Comparison of ENCODE assay signal across 24 mouse cellular contexts in genomic region chr13:53199262-53199661, GRCm38 (mm10).
DNase-seq lines count a peak whose midpoint lies in the region; ATAC-seq and TF ChIP-seq lines count a peak whose summit lies in the region.
"Had no signal": no experiment of that assay in that cellular context is flagged by ENCODE, and none has a peak within 500 bp of the region (broad histone marks: within the 10 kb centered on the region; RNA-seq: fewer than 3 reads in every experiment).

No protein-coding gene starts in this region.

- no peak for TF ChIP-seq EP300 in heart, adult 2 months (IDR thresholded peaks at IDR 0.05; ENCODE audit: insufficient read depth, low read depth, low read length)

- H3K27ac ChIP-seq in heart, embryonic 10.5 days: 0 out of 2 replicates have a peak overlapping the region, but pooled peaks have one; percentile 3
- no peak overlapping the region for H3K27ac ChIP-seq in heart, adult 2 months
- H3K27ac ChIP-seq in limb, embryonic 10.5 days: peak overlapping the region; percentile 66
- H3K27ac ChIP-seq in limb, embryonic 12.5 days: peak overlapping the region; percentile 37; the same call in 1 of the 2 replicates
- H3K27ac ChIP-seq: embryonic facial prominence, embryonic 12.5 days; embryonic facial prominence, embryonic 15.5 days; gastrocnemius, adult 2 months; hindbrain, embryonic 14.5 days; hindbrain, postnatal 0 days had no signal

- no peaks in the 10 kb centered on the region for H3K27me3 ChIP-seq in heart, embryonic 10.5 days (ENCODE audit: insufficient read depth, poor library complexity, severe bottlenecking)
- no peaks in the 10 kb centered on the region for H3K27me3 ChIP-seq in heart, adult 2 months (ENCODE audit: control insufficient read depth, insufficient read depth, low read length)
- H3K27me3 ChIP-seq in limb, embryonic 10.5 days (ENCODE audit: low read depth, poor library complexity, severe bottlenecking): no peaks in the 10 kb centered on the region
- no peaks in the 10 kb centered on the region for H3K27me3 ChIP-seq in limb, embryonic 12.5 days
- H3K27me3 ChIP-seq: embryonic facial prominence, embryonic 12.5 days; embryonic facial prominence, embryonic 15.5 days had no signal

- H3K4me1 ChIP-seq in heart, embryonic 10.5 days: peaks cover 84% of the 10 kb centered on the region
- no peaks in the 10 kb centered on the region for H3K4me1 ChIP-seq in heart, adult 2 months (ENCODE audit: control insufficient read depth, insufficient read depth, low read length)
- no peaks in the 10 kb centered on the region for H3K4me1 ChIP-seq in lung, adult 2 months (ENCODE audit: control insufficient read depth, insufficient read depth, low read length)
- peaks cover 99% of the 10 kb centered on the region for H3K4me1 ChIP-seq in limb, embryonic 10.5 days
- H3K4me1 ChIP-seq in limb, embryonic 12.5 days (replicated peaks): peaks cover 96% of the 10 kb centered on the region

- no peak for ATAC-seq in limb, embryonic 12.5 days (ENCODE audit: insufficient number of reproducible peaks, insufficient read depth, low FRiP score, low TSS enrichment, low read depth)
- ATAC-seq: CD4-positive, CD25-positive, alpha-beta regulatory T cell, adult 4 months; forebrain, embryonic 14.5 days; forebrain, postnatal 0 days; hindbrain, postnatal 0 days; inflammation-experienced regulatory T-cells, adult 6 months had no signal

- no peak for TF ChIP-seq CTCF in heart, adult 2 months (IDR thresholded peaks at IDR 0.05)
- TF ChIP-seq CTCF in lung, adult 2 months (IDR thresholded peaks at IDR 0.05; ENCODE audit: insufficient read depth, low read length): no peak

- 75% methylated on average over 7 of the region's 7 CpGs for WGBS in heart, embryonic 10.5 days
- 69% methylated on average over 7 of the region's 7 CpGs for WGBS in heart, adult 2 months
- 65% methylated on average over 7 of the region's 7 CpGs for WGBS in lung, adult 2 months
- WGBS in limb, embryonic 10.5 days: 94% methylated on average over 7 of the region's 7 CpGs
- whole genome bisulfite sequencing in limb, embryonic 12.5 days: 90% methylated on average over 7 of the region's 7 CpGs

- intact Hi-C loops in heart, adult 2 months (cut with DNase I): no loop called here

- H3K9me3 ChIP-seq in heart, embryonic 10.5 days: no peaks in the 10 kb centered on the region
- H3K9me3 ChIP-seq in limb, embryonic 10.5 days (replicated peaks): no peaks in the 10 kb centered on the region
- no peaks in the 10 kb centered on the region for H3K9me3 ChIP-seq in limb, embryonic 12.5 days
- H3K9me3 ChIP-seq: embryonic facial prominence, embryonic 12.5 days; embryonic facial prominence, embryonic 15.5 days had no signal

- no peak for TF ChIP-seq POLR2A in heart, adult 2 months (IDR thresholded peaks at IDR 0.05; ENCODE audit: insufficient read depth, low read depth, low read length)
- TF ChIP-seq POLR2A in lung, adult 2 months (IDR thresholded peaks at IDR 0.05; ENCODE audit: borderline replicate concordance, extremely low read depth, low read depth, low read length): no peak

- no peak overlapping the region for H3K9ac ChIP-seq in heart, adult 2 months (ENCODE audit: low read depth, low read length)
- H3K9ac ChIP-seq in limb, embryonic 12.5 days (replicated peaks): no peak overlapping the region
- H3K9ac ChIP-seq: embryonic facial prominence, embryonic 12.5 days; embryonic facial prominence, embryonic 15.5 days; forebrain, postnatal 0 days; hindbrain, embryonic 14.5 days had no signal

- H3K36me3 ChIP-seq in heart, embryonic 10.5 days: no peaks in the 10 kb centered on the region
- no peaks in the 10 kb centered on the region for H3K36me3 ChIP-seq in heart, adult 2 months (ENCODE audit: control insufficient read depth, insufficient read depth, low read length)
- H3K36me3 ChIP-seq in limb, embryonic 10.5 days: peaks cover 6% of the 10 kb centered on the region; the same call in 1 of the 2 replicates
- no peaks in the 10 kb centered on the region for H3K36me3 ChIP-seq in limb, embryonic 12.5 days
- H3K36me3 ChIP-seq: embryonic facial prominence, embryonic 12.5 days; embryonic facial prominence, embryonic 15.5 days had no signal

- no peaks in the 10 kb centered on the region for H3K79me2 ChIP-seq in heart, adult 2 months (replicated peaks; ENCODE audit: control insufficient read depth, insufficient read depth, low read length)

- H3K4me3 ChIP-seq in heart, embryonic 10.5 days: no peak overlapping the region
- H3K4me3 ChIP-seq in heart, adult 2 months: no peak overlapping the region
- H3K4me3 ChIP-seq in lung, adult 2 months (replicated peaks; ENCODE audit: extremely low read depth, low read depth, low read length): no peak overlapping the region
- no peak overlapping the region for H3K4me3 ChIP-seq in limb, embryonic 10.5 days
- no peak overlapping the region for H3K4me3 ChIP-seq in limb, embryonic 12.5 days (replicated peaks)
- H3K4me3 ChIP-seq: embryonic facial prominence, embryonic 12.5 days; embryonic facial prominence, embryonic 15.5 days; gastrocnemius, adult 2 months had no signal

- no peak for DNase-seq in heart, embryonic 10.5 days (ENCODE audit: low spot score)
- DNase-seq in heart, adult 2 months: no peak
- peak; percentile 60 for DNase-seq in lung, postnatal 10 days
- no peak for DNase-seq in lung, adult 2 months
- no peak for DNase-seq in limb, embryonic 10.5 days (ENCODE audit: low spot score)
- no peak for DNase-seq in thymus, postnatal 25 days
- DNase-seq: adrenal gland, adult 2 months; adrenal gland, postnatal 14 days; cerebellum, adult 11 months; cerebellum, adult 2 months; cerebellum, adult 9-11 months; cerebellum, postnatal 25 days; forebrain, postnatal 0 days; gastrocnemius, adult 2 months; heart, adult 18-20 months had no signal

- H3K4me2 ChIP-seq in limb, embryonic 12.5 days: no peak overlapping the region
- H3K4me2 ChIP-seq: embryonic facial prominence, embryonic 12.5 days; embryonic facial prominence, embryonic 15.5 days; heart, embryonic 11.5 days; hindbrain, embryonic 14.5 days had no signal
